Mouse (Mus musculus) CH12.LX (cell line): ENCODE data around the gene Cntfr. TPM values are rescaled to one million over a fixed set of nuclear protein-coding genes. Genes with fewer than 3 reads are reported as not detected.

Experiments
- DNase-seq: peaks from one replicate; pipeline ENCODE4 v3.0.0-alpha.2; 2013; ENCODE audit errors: extremely low read depth
- H3K27ac ChIP-seq: 2 replicates; pipeline ENCODE4 v1.5.1; 2012; ENCODE audit warnings: low read depth, mild to moderate bottlenecking, control low read depth, moderate library complexity; ENCODE audit not compliant: insufficient read depth
- H3K27me3 ChIP-seq: replicated peaks from 2 replicates; pipeline ENCODE3; 2012; ENCODE audit warnings: inconsistent platforms
- H3K36me3 ChIP-seq, 2 experiments: replicated peaks in 1 of 2; 2 replicates each; pipeline versions ENCODE3 to v1.6.1; 2012; ENCODE audit warnings: inconsistent platforms in 1 of 2, low read length in 1 of 2, mild to moderate bottlenecking in 1 of 2, mixed read lengths in 1 of 2, moderate library complexity in 1 of 2; ENCODE audit not compliant: control insufficient read depth in 1 of 2, insufficient read depth in 1 of 2
- H3K4me1 ChIP-seq, 2 experiments: 2 replicates each; pipeline ENCODE4 v1.6.1; 2012; ENCODE audit warnings: inconsistent platforms in 1 of 2, moderate library complexity in 1 of 2; ENCODE audit not compliant: insufficient read depth in 2 of 2, control insufficient read depth in 1 of 2
- H3K4me2 ChIP-seq: 2 replicates; pipeline ENCODE4 v1.6.1; 2012; ENCODE audit warnings: low read depth, mild to moderate bottlenecking, control low read depth; ENCODE audit not compliant: poor library complexity, insufficient read depth, severe bottlenecking
- H3K4me3 ChIP-seq, 3 experiments: fragments of 150-350 bp in 1 of 3; sonication (generic) in 1 of 3; replicated peaks in 1 of 3; 2 replicates each; pipeline versions ENCODE3 to v1.5.1; 2011 to 2012; ENCODE audit warnings: low read depth in 2 of 3, low read length in 2 of 3, mild to moderate bottlenecking in 2 of 3, moderate library complexity in 2 of 3, control low read depth in 1 of 3, improper control_type of control experiment in 1 of 3, inconsistent platforms in 1 of 3, mixed read lengths in 1 of 3; ENCODE audit not compliant: poor library complexity in 1 of 3
- H3K79me2 ChIP-seq: replicated peaks from 2 replicates; pipeline ENCODE4 v1.6.1; 2012; ENCODE audit warnings: mild to moderate bottlenecking, moderate library complexity; ENCODE audit not compliant: control insufficient read depth, poor library complexity, insufficient read depth, severe bottlenecking; ENCODE audit errors: extremely low read depth
- H3K9ac ChIP-seq: 2 replicates; pipeline ENCODE4 v1.6.1; 2012; ENCODE audit warnings: low read depth, mild to moderate bottlenecking, control low read depth, moderate library complexity; ENCODE audit not compliant: insufficient read depth
- H3K9me3 ChIP-seq: replicated peaks from 2 replicates; pipeline ENCODE3; 2012; ENCODE audit warnings: low read length, inconsistent platforms, mixed read lengths
- BHLHE40 ChIP-seq: IDR thresholded peaks from 2 replicates; pipeline ENCODE4 v1.6.1; 2011; ENCODE audit warnings: mild to moderate bottlenecking, low read depth, low read length, improper control_type of control experiment
- CTCF ChIP-seq, 2 experiments: IDR thresholded peaks in 1 of 2; conservative IDR thresholded peaks in 1 of 2; 2 replicates each; pipeline ENCODE4 v1.5.1; 2011 to 2012; ENCODE audit warnings: low read depth in 2 of 2, low read length in 2 of 2, improper control_type of control experiment in 1 of 2, inconsistent platforms in 1 of 2, mild to moderate bottlenecking in 1 of 2, moderate library complexity in 1 of 2
- E2F4 ChIP-seq: IDR thresholded peaks from 2 replicates; pipeline ENCODE4 v1.6.1; 2011; ENCODE audit warnings: low read depth, low read length, improper control_type of control experiment; ENCODE audit not compliant: insufficient replicate concordance
- ELF1 ChIP-seq: IDR thresholded peaks from 2 replicates; pipeline ENCODE4 v1.6.1; 2014; ENCODE audit warnings: low read depth, mild to moderate bottlenecking, inconsistent platforms, low read length, improper control_type of control experiment
- ETS1 ChIP-seq: conservative IDR thresholded peaks from 2 replicates; pipeline ENCODE4 v1.6.1; 2012; ENCODE audit warnings: low read depth, mild to moderate bottlenecking, inconsistent platforms, low read length, improper control_type of control experiment, moderate library complexity
- GABPA ChIP-seq: IDR thresholded peaks from 2 replicates; pipeline ENCODE4 v1.6.1; 2012; ENCODE audit warnings: low read depth, low read length, improper control_type of control experiment, inconsistent platforms; ENCODE audit not compliant: insufficient replicate concordance
- IRF4 ChIP-seq: IDR thresholded peaks from 2 replicates; pipeline ENCODE4 v1.6.1; 2014; ENCODE audit warnings: low read depth, mild to moderate bottlenecking, inconsistent platforms, low read length, improper control_type of control experiment
- JUN ChIP-seq: IDR thresholded peaks from 2 replicates; pipeline ENCODE4 v1.6.1; 2011; ENCODE audit warnings: low read depth, mild to moderate bottlenecking, low read length, improper control_type of control experiment, moderate library complexity; ENCODE audit not compliant: insufficient read depth
- KAT2A ChIP-seq: IDR thresholded peaks from 2 replicates; pipeline ENCODE4 v1.6.1; 2012; ENCODE audit warnings: low read length, improper control_type of control experiment, inconsistent platforms; ENCODE audit not compliant: insufficient replicate concordance
- MAFK ChIP-seq: IDR thresholded peaks from 2 replicates; pipeline ENCODE4 v1.6.1; 2011; ENCODE audit warnings: low read length, improper control_type of control experiment; ENCODE audit not compliant: insufficient replicate concordance
- MAZ ChIP-seq: IDR thresholded peaks from 2 replicates; pipeline ENCODE4 v1.6.1; 2012; ENCODE audit warnings: low read depth, mild to moderate bottlenecking, inconsistent platforms, low read length, improper control_type of control experiment, moderate library complexity
- MYC ChIP-seq: IDR thresholded peaks from 2 replicates; pipeline ENCODE4 v1.6.1; 2011; ENCODE audit warnings: low read depth, mild to moderate bottlenecking, improper control_type of control experiment, low read length
- NELFE ChIP-seq: IDR thresholded peaks from 2 replicates; pipeline ENCODE4 v1.6.1; 2011; ENCODE audit warnings: low read depth, low read length, improper control_type of control experiment
- PAX5 ChIP-seq: IDR thresholded peaks from 2 replicates; pipeline ENCODE4 v1.6.1; 2012; ENCODE audit warnings: low read length, inconsistent platforms, mixed read lengths
- POLR2AphosphoS2 ChIP-seq: IDR thresholded peaks from 2 replicates; pipeline ENCODE4 v1.6.1; 2011; ENCODE audit warnings: low read depth, low read length, improper control_type of control experiment
- RAD21 ChIP-seq: IDR thresholded peaks from 2 replicates; pipeline ENCODE4 v1.6.1; 2011; ENCODE audit warnings: low read depth, mild to moderate bottlenecking, low read length, improper control_type of control experiment, moderate library complexity
- RCOR1 ChIP-seq: conservative IDR thresholded peaks from 2 replicates; pipeline ENCODE4 v1.6.1; 2012; ENCODE audit warnings: low read depth, mild to moderate bottlenecking, inconsistent platforms, low read length, improper control_type of control experiment
- SMC3 ChIP-seq: IDR thresholded peaks from 2 replicates; pipeline ENCODE4 v1.6.1; 2011; ENCODE audit warnings: low read depth, low read length, improper control_type of control experiment
- TCF12 ChIP-seq: IDR thresholded peaks from 2 replicates; pipeline ENCODE4 v1.6.1; 2014; ENCODE audit warnings: low read depth, mild to moderate bottlenecking, inconsistent platforms, low read length, improper control_type of control experiment
- ZC3H11A ChIP-seq: IDR thresholded peaks from 2 replicates; pipeline ENCODE4 v1.6.1; 2012; ENCODE audit warnings: low read depth, mild to moderate bottlenecking, inconsistent platforms, low read length, improper control_type of control experiment
- ZKSCAN1 ChIP-seq: IDR thresholded peaks from 2 replicates; pipeline ENCODE4 v1.6.1; 2012; ENCODE audit warnings: low read depth, inconsistent platforms, low read length, improper control_type of control experiment, borderline replicate concordance
- ZMIZ1 ChIP-seq: IDR thresholded peaks from 2 replicates; pipeline ENCODE4 v1.6.1; 2012; ENCODE audit warnings: low read depth, mild to moderate bottlenecking, inconsistent platforms, low read length, improper control_type of control experiment
- dilution Hi-C: fragments of 300-500 bp; cut with MboI; formaldehyde crosslinking; loops from 2 replicates; pipeline ENCODE4 v1.14.3; 2020; ENCODE audit warnings: low sequenced_read_pairs; ENCODE audit not compliant: extremely low pct_unique_long_range_greater_than_20kb, extremely low pct_ligation_motif_present
- in situ Hi-C: fragments of 300-500 bp; cut with MboI; formaldehyde crosslinking; loops from 3 replicates; pipeline ENCODE4 v1.14.3; 2019; ENCODE audit warnings: low sequenced_read_pairs, low pct_ligation_motif_present, low pct_unique_long_range_greater_than_20kb, mixed read lengths
- polyA plus RNA-seq: library from polyadenylated mRNA; unstranded; fragments of >175 nt; gene quantifications from 2 replicates; pipeline ENCODE4 v1.2.1, GENCODE M21; 2012; ENCODE audit warnings: low read depth; ENCODE audit not compliant: insufficient read length
- total RNA-seq, 2 experiments: library from RNA; depleted of rRNA; stranded (reverse); fragments of 300-350 nt in 1 of 2; fragments of >200 nt in 1 of 2; gene quantifications; 2 replicates each; pipeline ENCODE4 v1.2.3; 2012 to 2014

Cntfr gene
- total and polyA plus RNA-seq, 3 experiments: not detected

GRCm38 (mm10) chr4:41614156-41614555 lies 82.7 kb downstream of the Cntfr start (continued):
- TF ChIP-seq TCF12 (no peak), RCOR1 (0 out of 2 replicates have a peak, but pooled peaks have one; percentile 33), JUN (peak; percentile 92), MAFK (no peak), IRF4 (peak; percentile 99), MYC (0 out of 2 replicates have a peak, but pooled peaks have one; percentile 40), POLR2AphosphoS2 (no peak)
- TF ChIP-seq, all 38 proteins: peak for 12

DNA sequence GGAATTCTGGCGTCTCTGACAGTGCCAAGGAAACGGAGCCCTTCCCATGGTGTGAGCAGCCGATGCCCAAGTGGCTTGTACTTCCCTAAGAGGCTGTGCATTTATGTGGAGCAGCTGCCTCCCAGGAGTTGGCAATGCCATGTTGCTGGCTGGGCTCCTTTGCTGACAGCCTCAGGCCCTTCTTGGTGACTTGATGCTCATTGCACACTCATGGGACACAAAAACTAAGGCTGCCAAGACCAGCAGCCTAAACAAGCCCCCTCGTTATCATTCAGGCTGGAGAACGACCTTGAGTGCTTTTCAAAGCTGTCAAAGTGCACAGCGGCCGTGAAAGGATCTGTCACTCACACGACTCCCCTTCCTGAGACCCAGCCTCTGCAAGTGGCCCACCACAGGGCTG lies 84.7 kb downstream of the Cntfr start:
- peaks cover 74% of the 10 kb centered on the region for H3K27me3 ChIP-seq
- no peak overlapping the region for H3K9ac ChIP-seq
- peaks cover 3 to 11% of the 10 kb centered on the region in 2 experiments; a peak in 2 of 4 replicates for H3K4me1 ChIP-seq
- no peak overlapping the region for H3K4me3 ChIP-seq
- no peak for TF ChIP-seq GABPA
- no peak for TF ChIP-seq MAZ
- no peak for TF ChIP-seq KAT2A
- TF ChIP-seq MYC: no peak
- no peak for TF ChIP-seq ZKSCAN1
- TF ChIP-seq CTCF (conservative IDR thresholded peaks at IDR 0.05 in 1 of 2, IDR thresholded peaks at IDR 0.05 in 1 of 2; ENCODE audit: low read depth in 2 of 2, low read length in 2 of 2): no peak
- no peak for TF ChIP-seq RAD21
- no peak for TF ChIP-seq POLR2AphosphoS2
- TF ChIP-seq SMC3: no peak
- TF ChIP-seq ETS1: no peak
- TF ChIP-seq ZMIZ1: no peak
- no peak for TF ChIP-seq BHLHE40
- no peak for TF ChIP-seq E2F4
- no peak for TF ChIP-seq PAX5
- TF ChIP-seq ZC3H11A: no peak
- no peak for TF ChIP-seq ELF1
- TF ChIP-seq RCOR1: no peak
- TF ChIP-seq NELFE: no peak
- TF ChIP-seq, all 38 proteins: peak for 0
- Histone ChIP-seq H3K36me3 (no peaks in the 10 kb centered on the region), H3K79me2 (no peaks in the 10 kb centered on the region), H3K4me2 (no peak overlapping the region), H3K27ac (no peak overlapping the region), H3K9me3 (peaks cover 5% of the 10 kb centered on the region)
- in situ Hi-C loops (no loop called here), dilution Hi-C loops (no loop called here)
- no peak for DNase-seq
